Mouse (Mus musculus) neural tube, embryonic 14.5 days (tissue): ENCODE results near the gene Gsta2. TPM values are rescaled to one million over a fixed set of nuclear protein-coding genes. Genes with fewer than 3 reads are reported as not detected.
"Not testable (repeated sequence)": the region's sequence is repeated elsewhere in the genome, so short reads cannot be mapped to it uniquely, and the experiment has no call there.

Experiments used
- ATAC-seq: fragments of 200-750 bp; cut with Nextera tagmentation; 2 replicates; pipeline ENCODE4 v1.8.0; 2017; ENCODE audit warnings: low read depth, mild to moderate bottlenecking, moderate TSS enrichment, moderate library complexity
- H3K27ac ChIP-seq: fragments of 300-500 bp; sonication (generic); 2 replicates; pipeline ENCODE4 v1.5.1; 2014; ENCODE audit warnings: low read depth, mild to moderate bottlenecking, control low read depth, low read length, moderate library complexity, mixed read lengths
- H3K27me3 ChIP-seq: fragments of 300-500 bp; sonication (generic); 2 replicates; pipeline ENCODE4 v1.6.1; 2014; ENCODE audit warnings: low read length; ENCODE audit not compliant: control insufficient read depth, insufficient read depth
- H3K36me3 ChIP-seq: fragments of 300-500 bp; sonication (generic); 2 replicates; pipeline ENCODE4 v1.6.1; 2014; ENCODE audit warnings: low read length, mixed read lengths; ENCODE audit not compliant: control insufficient read depth, insufficient read depth
- H3K4me1 ChIP-seq: fragments of 300-500 bp; sonication (generic); 2 replicates; pipeline ENCODE4 v1.6.1; 2014; ENCODE audit warnings: low read length; ENCODE audit not compliant: control insufficient read depth, insufficient read depth
- H3K4me2 ChIP-seq: fragments of 300-500 bp; sonication (generic); 2 replicates; pipeline ENCODE4 v1.6.1; 2014; ENCODE audit warnings: mild to moderate bottlenecking, low read depth, low read length, control low read depth
- H3K4me3 ChIP-seq: fragments of 300-500 bp; sonication (generic); 2 replicates; pipeline ENCODE4 v1.5.1; 2014; ENCODE audit warnings: low read depth, low read length, control low read depth, mixed read lengths
- H3K9ac ChIP-seq: fragments of 300-500 bp; sonication (generic); replicated peaks from 2 replicates; pipeline ENCODE4 v1.6.1; 2014; ENCODE audit warnings: low read depth, mild to moderate bottlenecking, control low read depth, low read length, mixed read lengths
- H3K9me3 ChIP-seq: fragments of 300-500 bp; sonication (generic); 2 replicates; pipeline ENCODE4 v1.6.1; 2016; ENCODE audit warnings: low read length; ENCODE audit not compliant: control insufficient read depth
- WGBS: fragments of 180-500 bp; shearing (Covaris S2); extraction: QIAGEN DNeasy Blood & Tissue Kit; methylation state at CpG from one replicate; pipeline ENCODE4 v1.1.7; 2014; 5-methylcytosine and 5-hydroxymethylcytosine counted together
- polyA plus RNA-seq: library from polyadenylated mRNA; unstranded; fragments of >200 nt; fragmentation: Nextera tagmentation; extraction: Ambion mirVana; gene quantifications from 2 replicates; pipeline ENCODE4 v1.2.1, GENCODE M21; 2014

Gene Gsta2
- polyA plus RNA-seq, 1 experiment from 2014 or later: not detected

DNA sequence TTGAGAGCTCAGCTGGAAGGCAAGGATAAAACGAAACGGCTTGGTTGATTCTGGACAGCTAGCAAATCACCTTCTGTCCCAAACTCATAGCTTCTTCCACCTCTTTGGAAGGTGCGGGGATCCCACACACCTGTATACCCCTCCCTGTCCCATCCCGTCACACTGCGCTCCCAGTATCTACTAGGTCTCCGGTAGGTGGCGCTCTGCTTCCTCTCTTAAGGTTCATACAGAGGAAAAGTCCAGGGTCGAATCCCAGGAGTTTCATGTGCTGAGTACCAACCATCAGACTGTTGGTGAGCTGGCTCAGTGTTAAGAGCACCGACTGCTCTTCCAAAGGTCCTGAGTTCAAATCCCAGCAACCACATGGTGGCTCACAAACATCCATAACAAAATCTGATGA lies 2.5 kb upstream of the Gsta2 start:
- Histone ChIP-seq H3K4me2 (no peak overlapping the region), H3K4me3 (no peak overlapping the region), H3K9ac (no peak overlapping the region), H3K27ac (no peak overlapping the region), H3K27me3 (no peaks in the 10 kb centered on the region), H3K9me3 (no peaks in the 10 kb centered on the region), H3K4me1 (no peaks in the 10 kb centered on the region), H3K36me3 (no peaks in the 10 kb centered on the region)
- 18% methylated on average over 9 of the region's 9 CpGs for WGBS
- ATAC-seq: peak; percentile 56

DNA sequence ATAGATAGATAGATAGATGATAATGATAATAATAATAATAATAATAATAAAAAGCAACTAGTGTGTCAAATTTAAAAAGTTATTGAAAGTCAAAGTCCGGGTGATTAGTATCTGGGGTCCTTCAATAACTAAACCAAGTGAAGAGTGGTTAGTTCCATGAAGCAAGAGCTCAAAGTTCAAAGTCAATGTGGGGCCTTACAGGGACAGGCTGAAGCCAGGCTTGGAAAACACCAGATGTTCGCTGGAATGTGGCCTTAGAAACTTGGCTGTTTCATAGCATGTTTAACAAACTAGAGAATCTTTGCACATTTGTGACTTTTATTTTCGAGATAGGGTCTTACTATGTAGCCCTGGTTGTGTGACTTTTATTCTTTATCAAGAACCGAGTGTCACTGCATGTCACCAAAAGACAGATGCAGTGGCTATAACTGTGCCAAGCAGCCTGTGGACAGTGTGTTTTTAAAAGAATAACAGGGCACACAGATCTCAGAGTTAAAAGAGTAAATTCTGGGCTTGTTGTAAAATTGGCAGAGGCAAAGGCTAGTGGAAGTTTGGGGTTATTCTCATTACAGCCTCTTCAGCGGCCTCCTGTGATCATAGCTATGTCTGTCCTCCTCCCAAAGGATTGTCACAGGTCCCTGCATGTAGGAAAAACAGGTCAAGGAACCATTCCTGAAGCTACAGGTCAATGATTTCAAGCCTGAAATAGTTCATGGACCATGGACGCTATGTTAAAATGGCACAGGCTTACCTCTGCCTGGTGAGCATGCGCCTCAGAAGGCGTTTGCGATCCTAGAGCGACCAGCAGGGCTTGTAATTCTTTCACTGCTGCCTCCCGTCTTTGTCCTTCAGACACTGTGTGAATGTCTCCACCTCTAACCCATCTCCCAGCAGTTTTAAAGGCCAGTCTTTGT lies 666 bp downstream of the Gsta2 start:
- H3K4me2 ChIP-seq: no peak overlapping the region
- no peaks in the 10 kb centered on the region for H3K36me3 ChIP-seq
- no peaks in the 10 kb centered on the region for H3K4me1 ChIP-seq
- no peak for ATAC-seq
- H3K27ac ChIP-seq: no peak overlapping the region
- H3K4me3 ChIP-seq: no peak overlapping the region
- no peak overlapping the region for H3K9ac ChIP-seq
- H3K27me3 ChIP-seq: no peaks in the 10 kb centered on the region
- 76% methylated on average over 11 of the region's 11 CpGs for WGBS
- no peaks in the 10 kb centered on the region for H3K9me3 ChIP-seq

DNA sequence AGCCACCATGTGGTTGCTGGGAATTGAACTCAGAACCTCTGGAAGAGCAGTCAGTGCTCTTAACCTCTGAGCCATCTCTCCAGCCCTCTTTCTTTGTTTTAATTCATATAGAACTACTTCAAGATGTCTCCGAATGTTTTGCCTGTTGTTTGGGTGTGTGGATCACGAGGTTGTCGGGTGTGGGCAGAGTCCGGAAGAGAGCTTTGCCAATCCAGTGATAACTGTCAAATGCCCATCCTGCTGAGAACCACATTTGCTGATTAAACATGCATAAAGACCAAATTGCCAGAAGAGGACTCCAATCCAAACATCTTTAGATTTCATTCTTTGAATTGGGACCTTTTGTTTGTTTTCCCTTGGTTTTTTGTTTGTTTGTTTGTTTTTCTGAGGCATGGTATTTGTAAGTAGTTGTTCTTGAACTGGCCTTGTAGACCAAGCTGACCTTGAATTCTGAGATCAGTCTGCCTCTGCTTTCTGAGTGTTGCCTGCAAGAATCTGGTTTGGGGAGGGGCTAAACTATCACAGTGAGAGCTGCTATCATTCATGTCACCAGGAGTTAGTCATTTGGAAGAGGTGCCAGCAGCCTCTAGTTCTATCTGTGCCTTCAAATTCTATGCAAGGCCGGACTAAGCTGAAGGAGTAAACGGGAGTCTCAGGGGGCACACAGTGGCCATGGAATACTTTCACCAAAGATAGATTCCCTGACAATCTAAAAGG lies 3.9 kb downstream of the Gsta2 start:
- Histone ChIP-seq H3K27me3 (no peaks in the 10 kb centered on the region), H3K4me2 (no peak overlapping the region), H3K9ac (no peak overlapping the region), H3K4me3 (no peak overlapping the region), H3K4me1 (no peaks in the 10 kb centered on the region), H3K9me3 (no peaks in the 10 kb centered on the region), H3K27ac (no peak overlapping the region), H3K36me3 (no peaks in the 10 kb centered on the region)
- 85% methylated on average over 6 of the region's 6 CpGs for WGBS
- ATAC-seq: no peak

DNA sequence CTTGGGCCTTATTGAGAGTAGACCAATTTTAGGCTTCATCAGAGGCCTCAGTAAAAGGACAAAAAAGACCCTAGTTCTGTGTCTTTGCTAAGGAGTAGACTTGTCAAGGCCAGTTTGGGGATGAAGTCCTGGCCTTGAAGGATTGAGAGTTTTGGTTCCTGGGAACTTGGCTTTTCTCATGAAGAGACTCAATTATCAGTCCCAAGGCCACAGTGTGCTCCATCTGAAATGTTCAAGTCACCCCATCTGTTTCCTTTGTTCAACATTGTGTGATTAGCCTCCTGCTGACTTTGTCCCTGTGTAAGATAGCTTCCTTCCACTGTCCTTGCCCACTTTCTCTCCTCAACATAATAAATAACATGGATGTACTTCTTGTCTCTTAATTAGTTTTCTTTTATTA lies 5.6 kb downstream of the Gsta2 start:
- not testable (repeated sequence) for H3K9me3 ChIP-seq, H3K27ac ChIP-seq, H3K27me3 ChIP-seq, H3K4me2 ChIP-seq, H3K4me1 ChIP-seq, ATAC-seq, H3K36me3 ChIP-seq, H3K4me3 ChIP-seq, H3K9ac ChIP-seq

- H3K4me1 ChIP-seq, H3K27ac ChIP-seq, ATAC-seq, H3K27me3 ChIP-seq, H3K9me3 ChIP-seq, H3K9ac ChIP-seq, H3K4me2 ChIP-seq, H3K4me3 ChIP-seq, H3K36me3 ChIP-seq: not testable (repeated sequence)
- 84% methylated on average over 3 of the region's 3 CpGs for WGBS
These were observed 6.4 kb downstream of the Gsta2 start for GRCm38 (mm10) chr9:78349141-78349540.

DNA sequence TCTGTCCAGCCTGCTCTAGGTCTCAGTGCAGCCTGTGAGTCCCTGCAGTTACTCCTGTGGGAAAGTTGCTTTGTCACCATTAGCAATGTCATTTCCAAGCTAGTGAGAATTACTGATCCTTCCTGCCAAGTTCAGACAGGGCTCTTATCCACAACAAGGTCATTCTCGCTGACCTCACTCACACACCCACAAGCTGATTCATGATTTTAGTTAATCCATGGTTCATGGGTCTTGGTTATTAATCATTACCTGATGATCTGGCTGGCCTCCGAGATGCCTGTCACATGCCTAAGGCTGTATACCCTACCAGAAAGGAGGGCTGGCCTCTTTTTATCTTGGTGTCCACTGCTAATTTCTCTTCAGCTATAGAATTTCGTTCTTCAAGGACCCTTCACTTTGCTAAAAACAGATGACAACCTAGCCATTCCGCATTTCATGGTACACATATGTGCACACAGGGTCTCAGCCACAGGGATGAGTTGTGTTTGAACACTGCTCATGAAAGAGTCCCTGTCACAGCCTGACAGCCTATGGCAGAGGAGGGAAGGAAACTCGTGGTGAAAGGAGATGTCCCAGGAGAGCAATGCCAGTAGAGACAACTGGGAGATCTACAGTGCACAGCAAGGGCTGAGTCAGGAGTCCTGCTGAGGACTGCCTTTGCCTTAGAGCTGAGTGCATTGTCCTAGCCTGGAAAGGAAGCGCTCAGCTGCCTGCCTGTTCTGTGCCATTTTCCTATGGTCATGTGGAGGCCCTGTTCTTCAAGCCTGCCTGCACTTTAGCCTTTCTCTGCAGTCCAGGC lies 7.2 kb downstream of the Gsta2 start:
- H3K4me3 ChIP-seq, H3K27ac ChIP-seq, H3K4me2 ChIP-seq, H3K27me3 ChIP-seq, H3K9ac ChIP-seq, H3K36me3 ChIP-seq, H3K9me3 ChIP-seq, H3K4me1 ChIP-seq, ATAC-seq: not testable (repeated sequence)
- 72% methylated on average over 6 of the region's 6 CpGs for WGBS

DNA sequence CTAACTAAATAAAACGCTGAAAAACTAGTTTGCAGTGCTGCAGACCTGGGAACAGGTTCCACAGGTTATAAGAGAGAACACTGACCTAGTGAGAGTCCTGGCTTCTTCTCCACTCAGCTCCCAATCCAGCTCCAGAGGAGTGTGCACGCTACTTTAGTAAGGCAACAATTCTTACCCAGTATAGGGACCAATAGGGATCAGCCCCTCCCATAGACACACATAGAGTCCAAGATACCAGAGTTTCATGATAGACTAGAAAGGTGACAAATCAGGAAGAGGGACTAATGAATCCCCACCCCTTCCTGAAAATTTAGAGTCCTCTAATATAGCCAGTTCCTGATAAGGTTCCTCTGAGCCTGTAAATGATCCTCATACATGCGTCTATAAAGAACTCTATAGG lies 8.6 kb downstream of the Gsta2 start:
- H3K36me3 ChIP-seq: no peaks in the 10 kb centered on the region
- no peak overlapping the region for H3K27ac ChIP-seq
- no peak overlapping the region for H3K4me2 ChIP-seq
- H3K4me1 ChIP-seq: no peaks in the 10 kb centered on the region
- no peaks in the 10 kb centered on the region for H3K9me3 ChIP-seq
- ATAC-seq: no peak
- H3K9ac ChIP-seq: no peak overlapping the region
- WGBS: 80% methylated on average over 3 of the region's 3 CpGs
- H3K4me3 ChIP-seq: no peak overlapping the region
- H3K27me3 ChIP-seq: no peaks in the 10 kb centered on the region

GRCm38 (mm10) chr9:78345235-78345634 lies 10.4 kb downstream of the Gsta2 start:
- not testable (repeated sequence) for H3K9ac ChIP-seq, ATAC-seq, H3K27ac ChIP-seq, H3K27me3 ChIP-seq, H3K9me3 ChIP-seq, H3K36me3 ChIP-seq, H3K4me3 ChIP-seq, H3K4me1 ChIP-seq, H3K4me2 ChIP-seq
- WGBS: 74% methylated on average over 3 of the region's 4 CpGs

DNA sequence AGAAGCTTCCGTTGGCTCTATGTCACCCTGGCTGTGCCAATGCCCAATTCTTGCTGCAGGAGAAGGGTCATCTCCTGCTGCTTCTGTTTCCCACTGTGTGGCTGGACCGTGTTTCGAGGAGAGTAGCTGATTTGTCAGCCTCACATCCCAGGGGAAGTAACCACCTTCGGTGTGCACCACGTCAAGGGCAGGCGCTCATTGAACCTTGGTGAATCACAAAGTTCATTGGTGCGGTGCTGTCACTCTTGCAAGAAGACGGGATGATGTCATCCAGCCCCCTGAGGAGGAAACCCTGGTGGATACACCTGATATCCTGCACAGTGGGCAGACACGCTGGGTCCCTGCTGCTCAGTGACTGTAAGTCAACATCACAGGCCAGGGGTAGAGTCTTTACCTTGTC lies 12.5 kb downstream of the Gsta2 start:
- ATAC-seq: not testable (repeated sequence)

More for the DNA sequence above, 12.5 kb downstream of the Gsta2 start:
- WGBS: 87% methylated on average over 9 of the region's 9 CpGs
- not testable (repeated sequence) for H3K36me3 ChIP-seq, H3K4me2 ChIP-seq, H3K4me1 ChIP-seq, H3K9me3 ChIP-seq, H3K9ac ChIP-seq, H3K27me3 ChIP-seq, H3K27ac ChIP-seq, H3K4me3 ChIP-seq
